Comparison of ENCODE assay signal across 19 mouse cellular contexts in genomic region chr16:35487056-35487455, GRCm38 (mm10). TPM values are rescaled to one million over a fixed set of nuclear protein-coding genes. Genes with fewer than 3 reads are reported as not detected.
DNase-seq lines count a peak whose midpoint lies in the region; ATAC-seq and TF ChIP-seq lines count a peak whose summit lies in the region.
"Had no signal": no experiment of that assay in that cellular context is flagged by ENCODE, and none has a peak within 500 bp of the region (broad histone marks: within the 10 kb centered on the region; RNA-seq: fewer than 3 reads in every experiment).

No protein-coding gene starts in this region.

- peaks cover 3% of the 10 kb centered on the region for H3K4me1 ChIP-seq in hindbrain, embryonic 11.5 days (replicated peaks; ENCODE audit: control insufficient read depth, insufficient read depth, low read length)
- H3K4me1 ChIP-seq in hindbrain, postnatal 0 days (ENCODE audit: insufficient read depth, low read length), result peaks cover 12% of the 10 kb centered on the region

- no peaks in the 10 kb centered on the region for H3K27me3 ChIP-seq in hindbrain, embryonic 11.5 days (ENCODE audit: control insufficient read depth, insufficient read depth, low read length)
- no peaks in the 10 kb centered on the region for H3K27me3 ChIP-seq in hindbrain, postnatal 0 days (ENCODE audit: insufficient read depth, low read length)
- H3K27me3 ChIP-seq: intestine, embryonic 15.5 days; neural tube, embryonic 13.5 days had no signal

- no peaks in the 10 kb centered on the region for H3K9me3 ChIP-seq in hindbrain, embryonic 11.5 days (ENCODE audit: control insufficient read depth, low read length)
- H3K9me3 ChIP-seq in hindbrain, postnatal 0 days (ENCODE audit: low read length), result no peaks in the 10 kb centered on the region
- H3K9me3 ChIP-seq: forebrain, embryonic 12.5 days; hindbrain, embryonic 12.5 days; intestine, embryonic 15.5 days; limb, embryonic 13.5 days; neural tube, embryonic 13.5 days had no signal

- no peak overlapping the region for H3K9ac ChIP-seq in hindbrain, embryonic 11.5 days (ENCODE audit: low read depth, low read length)
- H3K9ac ChIP-seq in hindbrain, postnatal 0 days (replicated peaks; ENCODE audit: low read length), result no peak overlapping the region
- H3K9ac ChIP-seq: forebrain, embryonic 12.5 days; hindbrain, embryonic 12.5 days; intestine, embryonic 15.5 days; limb, embryonic 13.5 days; lung, embryonic 14.5 days; neural tube, embryonic 13.5 days had no signal

- 11% methylated on average over 4 of the region's 4 CpGs for WGBS in hindbrain, embryonic 11.5 days
- 33% methylated on average over 4 of the region's 4 CpGs for whole genome bisulfite sequencing in hindbrain, postnatal 0 days

- H3K4me3 ChIP-seq in hindbrain, embryonic 11.5 days (ENCODE audit: low read depth, low read length), result no peak overlapping the region
- no peak overlapping the region for H3K4me3 ChIP-seq in hindbrain, postnatal 0 days (ENCODE audit: low read length)
- H3K4me3 ChIP-seq: forebrain, embryonic 12.5 days; heart, adult 2 months; hindbrain, embryonic 12.5 days; intestine, embryonic 15.5 days; limb, embryonic 13.5 days; neural tube, embryonic 13.5 days had no signal

- H3K27ac ChIP-seq in hindbrain, embryonic 11.5 days (ENCODE audit: low read depth, low read length), result no peak overlapping the region
- no peak overlapping the region for H3K27ac ChIP-seq in hindbrain, postnatal 0 days
- H3K27ac ChIP-seq: forebrain, embryonic 12.5 days; heart, adult 2 months; hindbrain, embryonic 12.5 days; intestine, embryonic 15.5 days; limb, embryonic 13.5 days; neural tube, embryonic 13.5 days had no signal

- no peak overlapping the region for H3K4me2 ChIP-seq in hindbrain, embryonic 11.5 days (replicated peaks; ENCODE audit: low read depth, low read length)
- no peak overlapping the region for H3K4me2 ChIP-seq in hindbrain, postnatal 0 days (ENCODE audit: low read depth, low read length)
- H3K4me2 ChIP-seq: forebrain, embryonic 12.5 days; hindbrain, embryonic 12.5 days; intestine, embryonic 15.5 days; limb, embryonic 13.5 days; lung, embryonic 14.5 days; neural tube, embryonic 13.5 days had no signal

- TF ChIP-seq CTCF in hindbrain, postnatal 0 days (IDR thresholded peaks at IDR 0.05; ENCODE audit: low read depth), result no peak

- H3K36me3 ChIP-seq in hindbrain, embryonic 11.5 days (ENCODE audit: control insufficient read depth, insufficient read depth, low read length), result no peaks in the 10 kb centered on the region
- no peaks in the 10 kb centered on the region for H3K36me3 ChIP-seq in hindbrain, postnatal 0 days (ENCODE audit: insufficient read depth, low read length)
- H3K36me3 ChIP-seq: forebrain, embryonic 12.5 days; hindbrain, embryonic 12.5 days; intestine, embryonic 15.5 days; limb, embryonic 13.5 days; neural tube, embryonic 13.5 days had no signal

- DNase-seq in hindbrain, embryonic 11.5 days (ENCODE audit: low spot score), result peak; percentile 64
- no peak for DNase-seq in hindbrain, postnatal 0 days (ENCODE audit: low spot score)
- peak; percentile 29 for DNase-seq in lung, postnatal 10 days
- no peak for DNase-seq in lung, postnatal 36 days
- peak; percentile 71 for DNase-seq in embryo, embryonic 11 days
- DNase-seq in kidney, postnatal 36 days, result peak; percentile 72 to 80
- DNase-seq in right cerebral cortex, postnatal 10 days (ENCODE audit: low spot score in 2 of 2), result no peak
- DNase-seq in spleen, adult 18-20 months, result no peak
- DNase-seq: adrenal gland, postnatal 25 days; cerebellum, adult 8-10 months; gastrocnemius, postnatal 10 days; heart, adult 2 months; lung, embryonic 14.5 days; right cerebral cortex, postnatal 4 days had no signal

- no peak for ATAC-seq in hindbrain, embryonic 11.5 days (ENCODE audit: low FRiP score)
- ATAC-seq in hindbrain, postnatal 0 days, result no peak
- ATAC-seq: intestine, embryonic 15.5 days had no signal

RNA-seq across cellular contexts. Expression of gene Pdia5, which starts 3.6 kb away (rescaled TPM):
- polyA plus RNA-seq in hindbrain, embryonic 11.5 days (2014; fragmentation: Nextera tagmentation; extraction: Ambion mirVana), result 11.3 and 13.1 TPM in 2 replicates
- total RNA-seq in hindbrain, postnatal 0 days (2014; rRNA removed), result 1.4 and 5.5 TPM in 2 replicates
- polyA plus RNA-seq in hindbrain, postnatal 0 days (2015; fragmentation: Nextera tagmentation; extraction: Ambion mirVana), result 9.1 and 9.2 TPM in 2 replicates

RNA-seq across cellular contexts. Expression of gene Sema5b, which starts 53.9 kb away (rescaled TPM):
- polyA plus RNA-seq in hindbrain, embryonic 11.5 days (2014; fragmentation: Nextera tagmentation; extraction: Ambion mirVana), result 27.3 and 30.1 TPM in 2 replicates
- 37.0 and 47.0 TPM in 2 replicates for total RNA-seq in hindbrain, postnatal 0 days (2014; rRNA removed)
- polyA plus RNA-seq in hindbrain, postnatal 0 days (2015; fragmentation: Nextera tagmentation; extraction: Ambion mirVana), result 12.3 and 14.8 TPM in 2 replicates

Comparison
In these comparisons a context has a peak if more than half of its experiments do, and no peak if none do; other contexts are left out.
1. DNase-seq: peak in hindbrain, embryonic 11.5 days (single experiment), lung, postnatal 10 days (single experiment), embryo, embryonic 11 days (single experiment) and kidney, postnatal 36 days (2 of 2); none in hindbrain, postnatal 0 days (single experiment), lung, postnatal 36 days (single experiment), right cerebral cortex, postnatal 10 days (0 of 2) and spleen, adult 18-20 months (0 of 2).